Mouse (Mus musculus) CH12.LX (cell line): Measurements from ENCODE around the gene Mettl21c. TPM values are rescaled to one million over a fixed set of nuclear protein-coding genes. Genes with fewer than 3 reads are reported as not detected.

Experiments used
- DNase-seq: peaks from one replicate; pipeline ENCODE4 v3.0.0-alpha.2; 2013; ENCODE audit errors: extremely low read depth
- H3K27ac ChIP-seq: 2 replicates; pipeline ENCODE4 v1.5.1; 2012; ENCODE audit warnings: low read depth, mild to moderate bottlenecking, control low read depth, moderate library complexity; ENCODE audit not compliant: insufficient read depth
- H3K27me3 ChIP-seq: replicated peaks from 2 replicates; pipeline ENCODE3; 2012; ENCODE audit warnings: inconsistent platforms
- H3K36me3 ChIP-seq, 2 experiments: replicated peaks in 1 of 2; 2 replicates each; pipeline versions ENCODE3 to v1.6.1; 2012; ENCODE audit warnings: inconsistent platforms in 1 of 2, low read length in 1 of 2, mild to moderate bottlenecking in 1 of 2, mixed read lengths in 1 of 2, moderate library complexity in 1 of 2; ENCODE audit not compliant: control insufficient read depth in 1 of 2, insufficient read depth in 1 of 2
- H3K4me1 ChIP-seq, 2 experiments: 2 replicates each; pipeline ENCODE4 v1.6.1; 2012; ENCODE audit warnings: inconsistent platforms in 1 of 2, moderate library complexity in 1 of 2; ENCODE audit not compliant: insufficient read depth in 2 of 2, control insufficient read depth in 1 of 2
- H3K4me2 ChIP-seq: 2 replicates; pipeline ENCODE4 v1.6.1; 2012; ENCODE audit warnings: low read depth, mild to moderate bottlenecking, control low read depth; ENCODE audit not compliant: poor library complexity, insufficient read depth, severe bottlenecking
- H3K4me3 ChIP-seq, 3 experiments: fragments of 150-350 bp in 1 of 3; sonication (generic) in 1 of 3; replicated peaks in 1 of 3; 2 replicates each; pipeline versions ENCODE3 to v1.5.1; 2011 to 2012; ENCODE audit warnings: low read depth in 2 of 3, low read length in 2 of 3, mild to moderate bottlenecking in 2 of 3, moderate library complexity in 2 of 3, control low read depth in 1 of 3, improper control_type of control experiment in 1 of 3, inconsistent platforms in 1 of 3, mixed read lengths in 1 of 3; ENCODE audit not compliant: poor library complexity in 1 of 3
- H3K79me2 ChIP-seq: replicated peaks from 2 replicates; pipeline ENCODE4 v1.6.1; 2012; ENCODE audit warnings: mild to moderate bottlenecking, moderate library complexity; ENCODE audit not compliant: control insufficient read depth, poor library complexity, insufficient read depth, severe bottlenecking; ENCODE audit errors: extremely low read depth
- H3K9ac ChIP-seq: 2 replicates; pipeline ENCODE4 v1.6.1; 2012; ENCODE audit warnings: low read depth, mild to moderate bottlenecking, control low read depth, moderate library complexity; ENCODE audit not compliant: insufficient read depth
- H3K9me3 ChIP-seq: replicated peaks from 2 replicates; pipeline ENCODE3; 2012; ENCODE audit warnings: low read length, inconsistent platforms, mixed read lengths
- CHD1 ChIP-seq: IDR thresholded peaks from 2 replicates; pipeline ENCODE4 v1.6.1; 2012; ENCODE audit warnings: low read depth, low read length, improper control_type of control experiment, inconsistent platforms
- EP300 ChIP-seq: IDR thresholded peaks from 2 replicates; pipeline ENCODE4 v1.6.1; 2011; ENCODE audit warnings: low read length, improper control_type of control experiment
- JUN ChIP-seq: IDR thresholded peaks from 2 replicates; pipeline ENCODE4 v1.6.1; 2011; ENCODE audit warnings: low read depth, mild to moderate bottlenecking, low read length, improper control_type of control experiment, moderate library complexity; ENCODE audit not compliant: insufficient read depth
- JUND ChIP-seq: conservative IDR thresholded peaks from 2 replicates; pipeline ENCODE4 v1.6.1; 2011; ENCODE audit warnings: low read depth, low read length, improper control_type of control experiment
- PAX5 ChIP-seq: IDR thresholded peaks from 2 replicates; pipeline ENCODE4 v1.6.1; 2012; ENCODE audit warnings: low read length, inconsistent platforms, mixed read lengths
- POLR2A ChIP-seq: IDR thresholded peaks from 2 replicates; pipeline ENCODE4 v1.6.1; 2011; ENCODE audit warnings: low read depth, mild to moderate bottlenecking, improper control_type of control experiment, low read length
- UBTF ChIP-seq: IDR thresholded peaks from 2 replicates; pipeline ENCODE4 v1.6.1; 2012; ENCODE audit warnings: low read depth, mild to moderate bottlenecking, inconsistent platforms, low read length, improper control_type of control experiment, moderate library complexity
- dilution Hi-C: fragments of 300-500 bp; cut with MboI; formaldehyde crosslinking; loops from 2 replicates; pipeline ENCODE4 v1.14.3; 2020; ENCODE audit warnings: low sequenced_read_pairs; ENCODE audit not compliant: extremely low pct_unique_long_range_greater_than_20kb, extremely low pct_ligation_motif_present
- in situ Hi-C: fragments of 300-500 bp; cut with MboI; formaldehyde crosslinking; loops from 3 replicates; pipeline ENCODE4 v1.14.3; 2019; ENCODE audit warnings: low sequenced_read_pairs, low pct_ligation_motif_present, low pct_unique_long_range_greater_than_20kb, mixed read lengths
- polyA plus RNA-seq: library from polyadenylated mRNA; unstranded; fragments of >175 nt; gene quantifications from 2 replicates; pipeline ENCODE4 v1.2.1, GENCODE M21; 2012; ENCODE audit warnings: low read depth; ENCODE audit not compliant: insufficient read length
- total RNA-seq, 2 experiments: library from RNA; depleted of rRNA; stranded (reverse); fragments of 300-350 nt in 1 of 2; fragments of >200 nt in 1 of 2; gene quantifications; 2 replicates each; pipeline ENCODE4 v1.2.3; 2012 to 2014

Gene Mettl21c
- total and polyA plus RNA-seq, 3 experiments = 0.13 to 0.31 (median 0.16) TPM

DNA sequence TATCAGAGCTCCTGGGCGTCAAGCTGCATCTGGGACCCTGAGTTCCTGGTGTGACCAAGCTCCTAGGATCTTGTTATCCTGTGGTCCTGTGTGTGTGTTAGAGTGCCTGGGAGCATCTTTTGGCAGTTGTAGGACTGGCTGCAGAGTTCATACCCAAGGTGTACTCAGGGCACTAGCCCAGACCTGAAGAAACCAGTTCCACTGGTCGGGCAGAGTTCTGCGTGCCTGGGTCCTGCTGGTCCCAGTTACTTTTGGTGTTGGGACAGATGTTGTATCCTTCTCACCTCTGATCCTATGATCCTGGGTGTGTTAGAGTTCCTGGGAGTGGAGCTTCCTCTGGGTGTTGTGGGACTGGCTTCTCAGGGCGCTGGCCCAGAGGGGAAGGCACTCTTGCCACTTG lies 55.5 kb downstream of the Mettl21c start:
- Histone ChIP-seq H3K36me3 (peaks cover 36 to 58% of the 10 kb centered on the region in 2 experiments), H3K79me2 (0 out of 2 replicates have a peak, but pooled peaks cover 2% of the 10 kb centered on the region), H3K9me3 (no peaks in the 10 kb centered on the region), H3K4me1 (no peaks in the 10 kb centered on the region), H3K27ac (no peak overlapping the region), H3K27me3 (no peaks in the 10 kb centered on the region), H3K4me3 (no peak overlapping the region), H3K4me2 (no peak overlapping the region), H3K9ac (no peak overlapping the region)
- no peak for TF ChIP-seq JUND
- no peak for TF ChIP-seq JUN
- no peak for TF ChIP-seq CHD1
- TF ChIP-seq UBTF = no peak
- TF ChIP-seq PAX5 = no peak
- no peak for TF ChIP-seq POLR2A
- no peak for TF ChIP-seq EP300
- dilution Hi-C loops (no loop called here), in situ Hi-C loops (no loop called here)
- DNase-seq = no peak

Other genes with a start within 250 kb of the Mettl21c start
- 18.4 and 21.4 TPM in 2 replicates for gene Uxs1, start 192.2 kb downstream of the Mettl21c start, total RNA-seq (2012; rRNA removed)
- gene Uxs1, start 192.2 kb downstream of the Mettl21c start, total RNA-seq (2014; rRNA removed) = 33.3 and 34.0 TPM in 2 replicates
- gene Uxs1, start 192.2 kb downstream of the Mettl21c start, polyA plus RNA-seq = 29.6 and 31.3 TPM in 2 replicates
- gene Tpp2, start 86.4 kb downstream of the Mettl21c start, total RNA-seq (2012; rRNA removed) = 35.4 and 42.7 TPM in 2 replicates
- 52.5 and 60.5 TPM in 2 replicates for gene Tpp2, start 86.4 kb downstream of the Mettl21c start, total RNA-seq (2014; rRNA removed)
- 47.2 and 50.4 TPM in 2 replicates for gene Tpp2, start 86.4 kb downstream of the Mettl21c start, polyA plus RNA-seq
- gene Gm8251, start 41.9 kb upstream of the Mettl21c start, total RNA-seq (2012; rRNA removed) = 0.08 and 0.13 TPM in 2 replicates
- 0.13 and 0.24 TPM in 2 replicates for gene Gm8251, start 41.9 kb upstream of the Mettl21c start, total RNA-seq (2014; rRNA removed)
- gene Gm8251, start 41.9 kb upstream of the Mettl21c start, polyA plus RNA-seq = 0.23 and 0.34 TPM in 2 replicates
- gene Tex30, start 82.4 kb upstream of the Mettl21c start, total RNA-seq (2012; rRNA removed) = 54.2 and 69.8 TPM in 2 replicates
- 196 and 211 TPM in 2 replicates for gene Tex30, start 82.4 kb upstream of the Mettl21c start, total RNA-seq (2014; rRNA removed)
- 89.6 and 111 TPM in 2 replicates for gene Tex30, start 82.4 kb upstream of the Mettl21c start, polyA plus RNA-seq
- gene Kdelc1, start 98.8 kb upstream of the Mettl21c start, total RNA-seq (2012; rRNA removed) = 0.04 TPM in 1 of 2 replicates, not detected in the other
- gene Kdelc1, start 98.8 kb upstream of the Mettl21c start, total RNA-seq (2014; rRNA removed) = not detected in 2 replicates
- 0.16 TPM in 1 of 2 replicates, not detected in the other for gene Kdelc1, start 98.8 kb upstream of the Mettl21c start, polyA plus RNA-seq
- gene Bivm, start 98.9 kb upstream of the Mettl21c start, total RNA-seq (2012; rRNA removed) = 0.04 TPM in 1 of 2 replicates, not detected in the other
- gene Bivm, start 98.9 kb upstream of the Mettl21c start, total RNA-seq (2014; rRNA removed) = 0.05 and 0.11 TPM in 2 replicates
- gene Bivm, start 98.9 kb upstream of the Mettl21c start, polyA plus RNA-seq = 0.07 and 0.09 TPM in 2 replicates
- gene Ercc5, start 127.7 kb upstream of the Mettl21c start, total RNA-seq (2012; rRNA removed) = 9.8 and 11.7 TPM in 2 replicates
- gene Ercc5, start 127.7 kb upstream of the Mettl21c start, total RNA-seq (2014; rRNA removed) = 7.1 and 7.4 TPM in 2 replicates
- gene Ercc5, start 127.7 kb upstream of the Mettl21c start, polyA plus RNA-seq = 8.2 and 8.9 TPM in 2 replicates
- not detected in 2 replicates for gene Mettl21e, start 198.9 kb upstream of the Mettl21c start, total RNA-seq (2012; rRNA removed)
- gene Mettl21e, start 198.9 kb upstream of the Mettl21c start, total RNA-seq (2014; rRNA removed) = not detected in 2 replicates
- gene Mettl21e, start 198.9 kb upstream of the Mettl21c start, polyA plus RNA-seq = not detected in 2 replicates